ENCODE assay signal across 19 mouse cellular contexts in genomic region chr14:76302322-76302991, GRCm38 (mm10).
DNase-seq lines count a peak whose midpoint lies in the region; ATAC-seq and TF ChIP-seq lines count a peak whose summit lies in the region.
"Had no signal": no experiment of that assay in that cellular context is flagged by ENCODE, and none has a peak within 500 bp of the region (broad histone marks: within the 10 kb centered on the region; RNA-seq: fewer than 3 reads in every experiment).

No protein-coding gene starts in this region.

- 0 out of 2 replicates have a peak overlapping the region, but pooled peaks have one; percentile 11 for H3K4me3 ChIP-seq in gastrocnemius, adult 2 months
- H3K4me3 ChIP-seq in kidney, embryonic 16.5 days (ENCODE audit: low read length), result no peak overlapping the region
- no peak overlapping the region for H3K4me3 ChIP-seq in kidney, embryonic 15.5 days (replicated peaks)
- no peak overlapping the region for H3K4me3 ChIP-seq in lung, embryonic 14.5 days (ENCODE audit: low read depth, low read length)
- H3K4me3 ChIP-seq: embryonic facial prominence, embryonic 10.5 days; neural tube, embryonic 12.5 days had no signal

- intact Hi-C loops in gastrocnemius, adult 2 months (cut with DNase I), result loop anchor here (10.0 kb wide), 1 partner anchor 162 kb away; no protein-coding TSS in a partner anchor

- no peaks in the 10 kb centered on the region for H3K4me1 ChIP-seq in kidney, embryonic 16.5 days (ENCODE audit: insufficient read depth, low read length)
- no peaks in the 10 kb centered on the region for H3K4me1 ChIP-seq in kidney, embryonic 15.5 days
- no peaks in the 10 kb centered on the region for H3K4me1 ChIP-seq in lung, embryonic 14.5 days (ENCODE audit: insufficient read depth)
- H3K4me1 ChIP-seq: embryonic facial prominence, embryonic 10.5 days; neural tube, embryonic 12.5 days had no signal

- DNase-seq in gastrocnemius, adult 2 months, result peak; percentile 46
- DNase-seq in gastrocnemius, postnatal 4 days (ENCODE audit: low spot score in 2 of 2), result no peak
- peak; percentile 10 for DNase-seq in lung, embryonic 14.5 days
- DNase-seq in right cerebral cortex, adult 18-20 months, result no peak
- no peak for DNase-seq in right cerebral cortex, postnatal 4 days
- DNase-seq in frontal cortex, postnatal 25 days (ENCODE audit: low spot score in 2 of 2), result no peak
- DNase-seq: adrenal gland, adult 2 months; B cell, adult 2 months; cerebellum, adult 18-20 months; kidney, adult 8-10 months; liver; liver, postnatal 0 days; right cerebral cortex, postnatal 25 days; thymus, postnatal 14 days had no signal

- 0 out of 2 replicates have a peak, but pooled peaks have one; percentile 39 for ATAC-seq in kidney, embryonic 16.5 days (ENCODE audit: low FRiP score, low TSS enrichment)
- no peak for ATAC-seq in kidney, embryonic 15.5 days (replicated peaks; ENCODE audit: low FRiP score)
- ATAC-seq in lung, embryonic 14.5 days (ENCODE audit: insufficient read depth), result no peak
- ATAC-seq: forebrain, embryonic 14.5 days; liver, postnatal 0 days had no signal

- no peak for TF ChIP-seq CTCF in gastrocnemius, adult 2 months (IDR thresholded peaks at IDR 0.05)
- TF ChIP-seq CTCF in lung, embryonic 14.5 days (IDR thresholded peaks at IDR 0.05; ENCODE audit: low read depth), result no peak

- no peaks in the 10 kb centered on the region for H3K27me3 ChIP-seq in kidney, embryonic 16.5 days (ENCODE audit: insufficient read depth, low read length)
- no peaks in the 10 kb centered on the region for H3K27me3 ChIP-seq in kidney, embryonic 15.5 days
- H3K27me3 ChIP-seq in lung, embryonic 14.5 days (ENCODE audit: insufficient read depth, low read length), result no peaks in the 10 kb centered on the region
- H3K27me3 ChIP-seq: neural tube, embryonic 12.5 days had no signal

- H3K9ac ChIP-seq in kidney, embryonic 16.5 days (replicated peaks; ENCODE audit: low read length), result no peak overlapping the region
- H3K9ac ChIP-seq in kidney, embryonic 15.5 days, result no peak overlapping the region
- no peak overlapping the region for H3K9ac ChIP-seq in lung, embryonic 14.5 days
- H3K9ac ChIP-seq: liver, postnatal 0 days; neural tube, embryonic 12.5 days had no signal

- no peaks in the 10 kb centered on the region for H3K36me3 ChIP-seq in kidney, embryonic 16.5 days (ENCODE audit: insufficient read depth, low read length)
- H3K36me3 ChIP-seq in kidney, embryonic 15.5 days, result no peaks in the 10 kb centered on the region
- no peaks in the 10 kb centered on the region for H3K36me3 ChIP-seq in lung, embryonic 14.5 days (ENCODE audit: insufficient read depth)
- H3K36me3 ChIP-seq: embryonic facial prominence, embryonic 10.5 days; neural tube, embryonic 12.5 days had no signal

- no peaks in the 10 kb centered on the region for H3K9me3 ChIP-seq in kidney, embryonic 16.5 days (ENCODE audit: low read length)
- no peaks in the 10 kb centered on the region for H3K9me3 ChIP-seq in kidney, embryonic 15.5 days (replicated peaks)
- H3K9me3 ChIP-seq in lung, embryonic 14.5 days (ENCODE audit: low read depth, low read length), result no peaks in the 10 kb centered on the region
- H3K9me3 ChIP-seq: embryonic facial prominence, embryonic 10.5 days; neural tube, embryonic 12.5 days had no signal

- 59% methylated on average over 11 of the region's 11 CpGs for WGBS in kidney, embryonic 16.5 days
- 67% methylated on average over 11 of the region's 11 CpGs for WGBS in kidney, embryonic 15.5 days
- 44% methylated on average over 11 of the region's 11 CpGs for WGBS in lung, embryonic 14.5 days

- H3K4me2 ChIP-seq in kidney, embryonic 16.5 days (replicated peaks; ENCODE audit: low read depth, low read length), result no peak overlapping the region
- H3K4me2 ChIP-seq in kidney, embryonic 15.5 days, result no peak overlapping the region
- no peak overlapping the region for H3K4me2 ChIP-seq in lung, embryonic 14.5 days
- H3K4me2 ChIP-seq: neural tube, embryonic 12.5 days had no signal

- peak overlapping the region; percentile 46; the same call in 1 of the 2 replicates for H3K27ac ChIP-seq in gastrocnemius, adult 2 months
- no peak overlapping the region for H3K27ac ChIP-seq in kidney, embryonic 16.5 days (ENCODE audit: low read length)
- H3K27ac ChIP-seq in kidney, embryonic 15.5 days, result no peak overlapping the region
- no peak overlapping the region for H3K27ac ChIP-seq in lung, embryonic 14.5 days (ENCODE audit: low read depth)
- H3K27ac ChIP-seq: embryonic facial prominence, embryonic 10.5 days; neural tube, embryonic 12.5 days had no signal

Comparison
In these comparisons a context has a peak if more than half of its experiments do, and no peak if none do; other contexts are left out.
1. DNase-seq: peak in gastrocnemius, adult 2 months (single experiment) and lung, embryonic 14.5 days (single experiment); none in gastrocnemius, postnatal 4 days (0 of 2), right cerebral cortex, adult 18-20 months (single experiment), right cerebral cortex, postnatal 4 days (single experiment) and frontal cortex, postnatal 25 days (0 of 2).